Mouse (Mus musculus) urinary bladder, postnatal 0 days (tissue): ENCODE data around the gene Atxn2. TPM values are rescaled to one million over a fixed set of nuclear protein-coding genes. Genes with fewer than 3 reads are reported as not detected.

Source experiments
- microRNA-seq: library from miRNA; unstranded; fragments of <30 nt; microRNA quantifications from one replicate; pipeline ENCODE4, GENCODE M21; 2016
- polyA plus RNA-seq: library from polyadenylated mRNA; unstranded; fragments of >200 nt; fragmentation: Nextera tagmentation; extraction: Ambion mirVana; gene quantifications from 2 replicates; pipeline ENCODE4 v1.2.1, GENCODE M21; 2015

Gene Atxn2
- polyA plus RNA-seq = 33.1 and 40.5 TPM in 2 replicates

DNA sequence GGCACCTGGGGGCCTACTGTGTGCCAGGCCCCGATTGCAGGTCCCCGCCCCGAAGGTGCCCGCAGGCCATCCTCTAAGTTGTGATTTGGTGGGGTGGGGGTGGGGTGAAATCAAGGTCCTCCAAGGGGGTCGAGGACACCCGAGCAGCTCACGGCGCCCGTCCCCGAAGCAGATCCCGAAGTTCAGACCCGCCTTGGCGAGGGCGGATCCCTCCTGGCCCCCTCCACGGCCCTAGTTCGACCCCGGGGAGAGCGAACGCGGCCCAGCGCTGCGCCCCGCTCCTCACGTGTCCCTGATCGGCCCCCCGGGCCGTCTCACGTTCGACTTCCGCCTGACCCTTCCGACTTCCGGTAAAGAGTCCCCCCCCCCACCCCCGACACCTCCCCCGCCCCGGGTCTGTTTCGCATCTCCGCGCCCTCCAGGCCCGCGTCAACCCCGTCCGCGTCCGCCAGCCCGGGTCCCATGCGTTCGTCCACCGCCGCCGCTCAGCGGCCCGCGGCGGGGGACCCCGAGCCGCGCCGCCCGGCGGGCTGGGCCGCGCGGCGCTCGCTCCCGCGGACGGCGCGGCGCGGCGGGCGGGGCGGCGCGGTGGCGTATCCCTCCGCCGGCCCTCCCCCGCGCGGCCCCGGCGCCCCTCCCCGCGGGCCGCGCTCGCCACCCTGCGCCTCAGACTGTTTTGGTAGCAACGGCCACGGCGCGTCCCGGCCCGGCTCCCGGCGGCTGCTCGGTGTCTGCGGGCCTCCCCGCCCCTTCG is at the start of gene Atxn2:
TSS of gene Atxn2 (plus strand) at position 164 of the 754 bp plus-strand sequence.

DNA sequence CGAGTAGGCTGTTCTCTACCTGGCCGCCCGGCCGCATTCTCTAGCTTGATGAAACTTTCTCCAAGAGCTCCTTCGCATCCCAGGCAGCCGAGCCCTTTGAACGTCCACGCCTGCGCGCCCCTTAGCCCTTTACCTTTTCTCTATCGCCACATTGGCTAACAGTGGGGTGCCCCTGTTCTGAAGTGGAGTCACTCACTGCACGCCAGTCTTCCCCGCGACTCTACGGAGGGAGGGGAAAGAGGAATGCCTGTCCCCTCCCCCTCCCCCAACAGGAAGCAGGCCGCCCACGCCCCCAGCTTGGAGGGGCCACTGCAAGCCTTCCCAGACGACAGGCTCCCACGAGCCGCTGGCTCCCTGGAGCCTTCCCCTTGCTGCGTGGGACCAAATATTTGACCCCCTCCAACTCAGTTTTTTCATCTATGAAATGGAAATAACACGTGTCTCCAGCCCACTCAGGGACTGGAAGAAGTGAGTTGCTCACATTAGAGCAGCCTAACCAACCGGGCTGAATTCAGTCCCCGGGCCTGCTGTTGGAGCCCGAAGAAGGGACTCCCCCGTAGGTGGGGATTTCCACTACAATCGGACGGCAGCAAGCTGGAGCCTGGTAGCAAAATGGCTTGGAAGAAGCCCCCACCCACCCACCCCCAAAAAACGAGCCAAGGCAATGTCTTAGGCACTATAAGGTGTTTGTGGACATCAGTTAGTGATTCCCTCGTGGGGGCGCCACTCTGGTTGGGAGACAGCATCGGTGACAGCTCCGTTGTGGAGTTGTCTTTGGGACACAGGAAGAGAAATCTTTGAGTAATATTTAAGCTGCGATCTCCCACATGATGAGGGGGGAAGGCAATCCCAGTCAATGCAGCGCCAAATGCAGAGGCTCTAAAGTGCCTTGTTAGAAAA is 126.6 kb downstream of the Atxn2 start, which contains the start of gene Sh2b3:
TSS of gene Sh2b3 (minus strand) at position 206 of the 900 bp plus-strand sequence.

DNA sequence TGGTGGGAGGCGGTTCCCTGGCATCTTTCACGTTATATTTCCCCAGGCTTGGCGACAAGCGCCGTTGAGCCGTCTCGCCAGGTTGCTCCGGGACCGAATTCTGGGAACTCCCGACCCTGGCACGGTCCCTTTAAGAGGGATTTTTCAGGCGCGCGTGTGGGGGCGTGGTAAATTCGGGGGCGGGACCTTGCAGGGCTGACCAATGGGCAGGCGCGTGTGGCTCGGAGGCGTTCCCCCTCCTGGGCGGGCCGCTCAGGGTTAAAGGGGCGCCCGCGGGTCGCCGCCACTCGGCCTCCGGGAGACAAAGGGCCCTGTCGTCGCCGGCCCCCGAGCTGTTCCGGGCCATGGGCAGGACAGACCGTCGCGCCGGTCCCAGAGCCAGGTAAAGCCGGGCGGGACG is 137.6 kb downstream of the Atxn2 start, which contains the start of gene Pheta1:
TSS of gene Pheta1 (plus strand) at position 242 of the 400 bp plus-strand sequence.

Small RNA genes within 50 kb of the gene (microRNA-seq; reads per million reads assigned to microRNA genes)
- not detected for gene Mir7031

Other genes starting within 250 kb of the Atxn2 start
- gene Adam1b, start 207.9 kb upstream of the Atxn2 start, polyA plus RNA-seq = not detected in 2 replicates
- gene Adam1a, start 165.9 kb upstream of the Atxn2 start, polyA plus RNA-seq = 0.28 and 0.62 TPM in 2 replicates
- 0.08 TPM in 1 of 2 replicates, not detected in the other for gene Gm42878, start 165.9 kb upstream of the Atxn2 start, polyA plus RNA-seq
- gene Mapkapk5, start 165.4 kb upstream of the Atxn2 start, polyA plus RNA-seq = 27.1 and 30.7 TPM in 2 replicates
- 207 and 217 TPM in 2 replicates for gene Aldh2, start 117.5 kb upstream of the Atxn2 start, polyA plus RNA-seq
- 2.4 and 2.5 TPM in 2 replicates for gene Acad12, start 92.4 kb upstream of the Atxn2 start, polyA plus RNA-seq
- gene Acad10, start 50.8 kb upstream of the Atxn2 start, polyA plus RNA-seq = 2.9 and 3.5 TPM in 2 replicates
- gene Brap, start 50.8 kb upstream of the Atxn2 start, polyA plus RNA-seq = 32.2 and 32.5 TPM in 2 replicates
- gene Sh2b3, start 126.3 kb downstream of the Atxn2 start, polyA plus RNA-seq = 7.8 and 9.4 TPM in 2 replicates
- gene Pheta1, start 137.6 kb downstream of the Atxn2 start, polyA plus RNA-seq = 9.9 and 10.9 TPM in 2 replicates